In the genomic region with DNA sequence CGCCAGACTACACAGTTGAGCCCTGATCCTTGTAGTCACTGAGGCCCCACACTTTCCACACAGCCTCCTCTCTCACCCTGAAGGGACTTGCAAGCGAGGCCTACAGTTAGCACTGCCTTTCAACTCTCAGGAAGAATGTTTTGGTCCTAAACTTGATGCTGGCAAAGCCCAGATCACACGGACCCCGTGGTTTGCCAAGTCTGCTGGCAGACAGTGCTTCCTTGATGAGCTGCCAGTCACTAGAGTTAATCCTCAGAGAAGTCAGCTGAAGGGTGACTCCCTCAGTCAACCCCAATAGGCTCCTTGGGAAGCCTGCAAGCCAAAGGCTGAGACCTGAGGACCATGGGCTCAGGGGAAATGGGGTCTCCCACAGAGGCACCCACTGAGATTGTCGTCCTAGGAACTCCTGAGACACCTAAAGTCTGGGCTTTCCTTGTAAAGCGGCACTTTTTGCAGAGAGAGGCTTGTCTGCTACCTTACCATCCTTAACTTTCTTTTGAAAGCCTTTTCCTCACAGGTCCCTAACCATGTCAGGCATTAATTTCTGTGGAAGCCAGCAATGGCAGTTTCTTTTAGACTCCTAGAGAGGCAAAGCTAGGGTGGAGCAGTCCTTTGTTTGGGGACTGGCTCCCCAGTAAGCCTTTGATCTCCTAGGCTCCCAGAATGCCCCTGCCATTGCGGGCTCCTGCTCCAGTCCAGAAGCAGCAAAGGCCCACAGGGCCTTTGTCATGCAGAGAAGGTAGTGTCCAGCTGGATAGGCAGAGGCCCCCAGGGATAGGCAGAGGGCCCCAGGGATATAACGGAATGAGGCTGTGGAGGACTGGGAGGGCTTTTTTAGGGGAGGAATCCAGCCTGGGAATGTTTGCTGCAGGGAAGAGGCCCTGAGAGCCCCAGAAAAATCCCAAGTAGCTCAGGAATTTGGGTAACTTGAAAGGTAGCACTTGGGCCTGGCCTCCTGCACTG, we compare ENCODE assay signal across 8 mouse cellular contexts. TPM values are rescaled to one million over a fixed set of nuclear protein-coding genes. Genes with fewer than 3 reads are reported as not detected.
DNase-seq lines count a peak whose midpoint lies in the region; ATAC-seq and TF ChIP-seq lines count a peak whose summit lies in the region.

No protein-coding gene starts in this region.

- WGBS in stomach, embryonic 14.5 days, result 51% methylated on average over 8 of the region's 8 CpGs
- WGBS in stomach, postnatal 0 days, result 42% methylated on average over 8 of the region's 8 CpGs
- WGBS in hindbrain, embryonic 10.5 days, result 21% methylated on average over 8 of the region's 8 CpGs
- 9% methylated on average over 8 of the region's 8 CpGs for WGBS in midbrain, embryonic 14.5 days

- TF ChIP-seq EP300 in stomach, postnatal 0 days (optimal IDR thresholded peaks at IDR 0.05), result no peak

- peak overlapping the region; percentile 28; the same call in 1 of the 2 replicates for H3K27ac ChIP-seq in stomach, embryonic 14.5 days (ENCODE audit: low read length)
- no peak overlapping the region for H3K27ac ChIP-seq in stomach, postnatal 0 days (replicated peaks)
- peak overlapping the region; percentile 92 for H3K27ac ChIP-seq in hindbrain, embryonic 10.5 days
- H3K27ac ChIP-seq in midbrain, embryonic 14.5 days (replicated peaks; ENCODE audit: low read depth, low read length), result peak overlapping the region; percentile 78

- no peak overlapping the region for H3K4me2 ChIP-seq in stomach, embryonic 14.5 days (replicated peaks; ENCODE audit: low read depth, low read length)
- H3K4me2 ChIP-seq in stomach, postnatal 0 days (replicated peaks; ENCODE audit: low read depth), result no peak overlapping the region
- no peak overlapping the region for H3K4me2 ChIP-seq in midbrain, embryonic 14.5 days (ENCODE audit: low read length)

- H3K27me3 ChIP-seq in stomach, embryonic 14.5 days (ENCODE audit: control insufficient read depth, insufficient read depth, low read length), result no peaks in the 10 kb centered on the region
- H3K27me3 ChIP-seq in stomach, postnatal 0 days (ENCODE audit: control insufficient read depth, insufficient read depth, low read length), result no peaks in the 10 kb centered on the region
- no peaks in the 10 kb centered on the region for H3K27me3 ChIP-seq in hindbrain, embryonic 10.5 days (ENCODE audit: insufficient read depth, poor library complexity, severe bottlenecking)
- no peaks in the 10 kb centered on the region for H3K27me3 ChIP-seq in midbrain, embryonic 14.5 days (ENCODE audit: control insufficient read depth, insufficient read depth, low read length)

- no peak for ATAC-seq in stomach, embryonic 14.5 days (ENCODE audit: insufficient number of reproducible peaks, insufficient read depth, low FRiP score, low read depth)
- no peak for ATAC-seq in stomach, postnatal 0 days (ENCODE audit: low FRiP score, low TSS enrichment)
- peak; percentile 77 for ATAC-seq in midbrain, embryonic 14.5 days (ENCODE audit: low FRiP score, low TSS enrichment)
- no peak for ATAC-seq in monocyte, adult 5-6 weeks (replicated peaks; ENCODE audit: insufficient number of reproducible peaks, low FRiP score, low TSS enrichment, poor library complexity, severe bottlenecking)

- no peaks in the 10 kb centered on the region for H3K9me3 ChIP-seq in stomach, embryonic 14.5 days (ENCODE audit: control insufficient read depth, low read depth, low read length)
- H3K9me3 ChIP-seq in stomach, postnatal 0 days (ENCODE audit: control insufficient read depth, low read length), result no peaks in the 10 kb centered on the region
- no peaks in the 10 kb centered on the region for H3K9me3 ChIP-seq in hindbrain, embryonic 10.5 days
- H3K9me3 ChIP-seq in midbrain, embryonic 14.5 days (ENCODE audit: control insufficient read depth, low read length), result no peaks in the 10 kb centered on the region

- no peak overlapping the region for H3K9ac ChIP-seq in stomach, embryonic 14.5 days (replicated peaks; ENCODE audit: low read depth, low read length)
- no peak overlapping the region for H3K9ac ChIP-seq in stomach, postnatal 0 days (ENCODE audit: low read length)
- no peak overlapping the region for H3K9ac ChIP-seq in midbrain, embryonic 14.5 days (replicated peaks; ENCODE audit: low read length)

- H3K4me1 ChIP-seq in stomach, embryonic 14.5 days (ENCODE audit: control insufficient read depth, insufficient read depth, low read length), result no peaks in the 10 kb centered on the region
- H3K4me1 ChIP-seq in stomach, postnatal 0 days (replicated peaks; ENCODE audit: control insufficient read depth, insufficient read depth), result no peaks in the 10 kb centered on the region
- peaks cover 25% of the 10 kb centered on the region for H3K4me1 ChIP-seq in hindbrain, embryonic 10.5 days (replicated peaks)
- peaks cover 21% of the 10 kb centered on the region for H3K4me1 ChIP-seq in midbrain, embryonic 14.5 days (ENCODE audit: control insufficient read depth, insufficient read depth, low read length)

- no peak overlapping the region for H3K4me3 ChIP-seq in stomach, embryonic 14.5 days (ENCODE audit: low read depth, low read length)
- H3K4me3 ChIP-seq in stomach, postnatal 0 days (ENCODE audit: low read depth, low read length), result no peak overlapping the region
- no peak overlapping the region for H3K4me3 ChIP-seq in hindbrain, embryonic 10.5 days
- H3K4me3 ChIP-seq in midbrain, embryonic 14.5 days (replicated peaks; ENCODE audit: low read depth, low read length), result no peak overlapping the region

- TF ChIP-seq CTCF in stomach, postnatal 0 days (IDR thresholded peaks at IDR 0.05; ENCODE audit: low read depth), result no peak

- no peaks in the 10 kb centered on the region for H3K36me3 ChIP-seq in stomach, embryonic 14.5 days (ENCODE audit: control insufficient read depth, insufficient read depth, low read length)
- no peaks in the 10 kb centered on the region for H3K36me3 ChIP-seq in stomach, postnatal 0 days (ENCODE audit: control insufficient read depth, insufficient read depth, low read length)
- H3K36me3 ChIP-seq in hindbrain, embryonic 10.5 days, result peaks cover 19% of the 10 kb centered on the region
- H3K36me3 ChIP-seq in midbrain, embryonic 14.5 days (ENCODE audit: control insufficient read depth, insufficient read depth, low read length), result no peaks in the 10 kb centered on the region

- DNase-seq in adrenal gland, postnatal 10 days, result peak; percentile 60
- DNase-seq in adrenal gland, adult 18-20 months (ENCODE audit: low spot score in 2 of 2), result no peak
- no peak for DNase-seq in stomach, postnatal 0 days (ENCODE audit: low spot score)
- peak; percentile 77 for DNase-seq in hindbrain, embryonic 10.5 days (ENCODE audit: low spot score)
- peak; percentile 67 for DNase-seq in midbrain, embryonic 14.5 days
- DNase-seq in T-cell, adult 2 months (ENCODE audit: low spot score), result no peak

RNA-seq across cellular contexts. Expression of a gene that starts 44.4 kb away (rescaled TPM):
- total RNA-seq in adrenal gland, postnatal 10 days (2021), result 10 to 100 TPM; 17.0 to 18.1 TPM
- total RNA-seq in adrenal gland, adult 18-20 months (2021), result 10 to 100 TPM; 21.0 to 22.9 TPM
- polyA plus RNA-seq in stomach, embryonic 14.5 days (2014; fragmentation: Nextera tagmentation; extraction: Ambion mirVana), result 14.0 and 14.2 TPM in 2 replicates
- polyA plus RNA-seq in stomach, postnatal 0 days (2015; fragmentation: Nextera tagmentation; extraction: Ambion mirVana), result 4.4 and 4.5 TPM in 2 replicates
- 13.4 and 15.1 TPM in 2 replicates for polyA plus RNA-seq in hindbrain, embryonic 10.5 days (2016; fragmentation: Nextera tagmentation; extraction: Ambion mirVana)
- polyA plus RNA-seq in midbrain, embryonic 14.5 days (2014; fragmentation: Nextera tagmentation; extraction: Ambion mirVana), result 6.6 and 11.5 TPM in 2 replicates
- 21.0 to 32.9 TPM (median 27.1 TPM) in 3 replicates for total RNA-seq in monocyte, adult 5-6 weeks (2017)

Comparison
In these comparisons a context has a peak if more than half of its experiments do, and no peak if none do; other contexts are left out.
1. DNase-seq: peak in adrenal gland, postnatal 10 days (single experiment), hindbrain, embryonic 10.5 days (single experiment) and midbrain, embryonic 14.5 days (single experiment); none in adrenal gland, adult 18-20 months (0 of 2), stomach, postnatal 0 days (single experiment) and T-cell, adult 2 months (single experiment).